Mouse (Mus musculus) heart, embryonic 12.5 days (tissue): Measurements from ENCODE around the gene Sesn2. TPM values are rescaled to one million over a fixed set of nuclear protein-coding genes. Genes with fewer than 3 reads are reported as not detected.

Experiments
- ATAC-seq: fragments of 200-750 bp; cut with Nextera tagmentation; 2 replicates; pipeline ENCODE4 v1.8.0; 2017; ENCODE audit warnings: moderate TSS enrichment, moderate library complexity; ENCODE audit not compliant: insufficient number of reproducible peaks, low FRiP score
- H3K27ac ChIP-seq: fragments of 300-500 bp; sonication (generic); 2 replicates; pipeline ENCODE4 v1.5.1; 2016; ENCODE audit warnings: mild to moderate bottlenecking, moderate library complexity; ENCODE audit not compliant: poor library complexity, severe bottlenecking
- H3K27me3 ChIP-seq: fragments of 300-500 bp; sonication (generic); replicated peaks from 2 replicates; pipeline ENCODE4 v1.6.1; 2016; ENCODE audit warnings: mild to moderate bottlenecking, moderate library complexity
- H3K36me3 ChIP-seq: fragments of 300-500 bp; sonication (generic); 2 replicates; pipeline ENCODE4 v1.6.1; 2016; ENCODE audit warnings: mild to moderate bottlenecking, moderate library complexity
- H3K4me1 ChIP-seq: fragments of 300-500 bp; sonication (generic); replicated peaks from 2 replicates; pipeline ENCODE4 v1.6.1; 2016; ENCODE audit warnings: mild to moderate bottlenecking
- H3K4me2 ChIP-seq: fragments of 300-500 bp; sonication (generic); 2 replicates; pipeline ENCODE4 v1.6.1; 2016; ENCODE audit warnings: mild to moderate bottlenecking, moderate library complexity
- H3K4me3 ChIP-seq: fragments of 300-500 bp; sonication (generic); 2 replicates; pipeline ENCODE4 v1.5.1; 2016; ENCODE audit warnings: mild to moderate bottlenecking
- H3K9ac ChIP-seq: fragments of 300-500 bp; sonication (generic); 2 replicates; pipeline ENCODE4 v1.6.1; 2016; ENCODE audit warnings: mild to moderate bottlenecking, moderate library complexity
- H3K9me3 ChIP-seq: fragments of 300-500 bp; sonication (generic); replicated peaks from 2 replicates; pipeline ENCODE4 v1.6.1; 2016; ENCODE audit warnings: mild to moderate bottlenecking, moderate library complexity
- WGBS: fragments of 180-500 bp; shearing (Covaris S2); methylation state at CpG from one replicate; pipeline ENCODE4 v1.1.7; 2016; 5-methylcytosine and 5-hydroxymethylcytosine counted together
- polyA plus RNA-seq: library from polyadenylated mRNA; unstranded; fragments of >200 nt; fragmentation: Nextera tagmentation; extraction: Ambion mirVana; gene quantifications from 2 replicates; pipeline ENCODE4 v1.2.1, GENCODE M21; 2016

The Sesn2 gene
- polyA plus RNA-seq, 1 experiment from 2014 or later, result 10.5 TPM

GRCm38 (mm10) chr4:132513395-132514273, 3.3 kb upstream of the Sesn2 start:
- whole genome bisulfite sequencing, result 39% methylated on average over 14 of the region's 14 CpGs

GRCm38 (mm10) chr4:132512080-132512479, 1.8 kb upstream of the Sesn2 start:
- Histone ChIP-seq H3K9ac (no peak overlapping the region), H3K4me2 (no peak overlapping the region), H3K9me3 (no peaks in the 10 kb centered on the region), H3K36me3 (no peaks in the 10 kb centered on the region), H3K4me1 (peaks cover 29% of the 10 kb centered on the region), H3K27ac (no peak overlapping the region), H3K27me3 (no peaks in the 10 kb centered on the region), H3K4me3 (no peak overlapping the region)
- no peak for ATAC-seq
- WGBS, result 64% methylated on average over 3 of the region's 3 CpGs

More at GRCm38 (mm10) chr4:132513395-132514273, 3.3 kb upstream of the Sesn2 start:
- Histone ChIP-seq H3K9me3 (no peaks in the 10 kb centered on the region), H3K4me2 (peak overlapping the region; percentile 2; the same call in 1 of the 2 replicates), H3K27ac (no peak overlapping the region), H3K9ac (no peak overlapping the region), H3K36me3 (no peaks in the 10 kb centered on the region), H3K4me3 (no peak overlapping the region), H3K27me3 (no peaks in the 10 kb centered on the region), H3K4me1 (peaks cover 16% of the 10 kb centered on the region)
- no peak for ATAC-seq

GRCm38 (mm10) chr4:132509621-132510296, 542 bp downstream of the Sesn2 start:
- no peaks in the 10 kb centered on the region for H3K27me3 ChIP-seq
- ATAC-seq, result peak; percentile 68
- peaks cover 39% of the 10 kb centered on the region for H3K4me1 ChIP-seq
- H3K9me3 ChIP-seq, result no peaks in the 10 kb centered on the region
- H3K4me2 ChIP-seq, result peak overlapping the region; percentile 76
- H3K4me3 ChIP-seq, result peak overlapping the region; percentile 85
- H3K27ac ChIP-seq, result peak overlapping the region; percentile 74
- peak overlapping the region; percentile 83 for H3K9ac ChIP-seq
- under 1% methylated on average over 52 of the region's 52 CpGs for WGBS
- no peaks in the 10 kb centered on the region for H3K36me3 ChIP-seq

GRCm38 (mm10) chr4:132507210-132507609, 3.1 kb downstream of the Sesn2 start:
- no peaks in the 10 kb centered on the region for H3K27me3 ChIP-seq
- no peak for ATAC-seq
- H3K27ac ChIP-seq, result no peak overlapping the region
- H3K36me3 ChIP-seq, result no peaks in the 10 kb centered on the region
- 38% methylated on average over 2 of the region's 2 CpGs for WGBS
- peak overlapping the region; percentile 29; the same call in 1 of the 2 replicates for H3K9ac ChIP-seq
- H3K4me1 ChIP-seq, result peaks cover 29% of the 10 kb centered on the region
- no peak overlapping the region for H3K4me2 ChIP-seq
- H3K4me3 ChIP-seq, result no peak overlapping the region
- no peaks in the 10 kb centered on the region for H3K9me3 ChIP-seq

GRCm38 (mm10) chr4:132506250-132506649, 4.1 kb downstream of the Sesn2 start:
- H3K9me3 ChIP-seq, result no peaks in the 10 kb centered on the region
- H3K27me3 ChIP-seq, result no peaks in the 10 kb centered on the region
- no peak overlapping the region for H3K9ac ChIP-seq
- no peaks in the 10 kb centered on the region for H3K36me3 ChIP-seq
- no peak for ATAC-seq
- peaks cover 29% of the 10 kb centered on the region for H3K4me1 ChIP-seq
- H3K4me2 ChIP-seq, result no peak overlapping the region
- WGBS, result 79% methylated on average over 6 of the region's 6 CpGs
- no peak overlapping the region for H3K4me3 ChIP-seq
- H3K27ac ChIP-seq, result no peak overlapping the region

- Histone ChIP-seq H3K36me3 (peaks cover 3% of the 10 kb centered on the region; the same call in 1 of the 2 replicates), H3K4me3 (no peak overlapping the region), H3K4me1 (peaks cover 29% of the 10 kb centered on the region), H3K27ac (no peak overlapping the region), H3K9ac (no peak overlapping the region), H3K9me3 (no peaks in the 10 kb centered on the region), H3K27me3 (no peaks in the 10 kb centered on the region), H3K4me2 (no peak overlapping the region)
- ATAC-seq, result no peak
- 62% methylated on average over 10 of the region's 10 CpGs for WGBS
Observed at GRCm38 (mm10) chr4:132505800-132506199, 4.5 kb downstream of the Sesn2 start.

GRCm38 (mm10) chr4:132505034-132505738, 5.1 kb downstream of the Sesn2 start:
- WGBS, result 53% methylated on average over 6 of the region's 6 CpGs
- Histone ChIP-seq H3K9ac (no peak overlapping the region), H3K4me3 (no peak overlapping the region), H3K27me3 (no peaks in the 10 kb centered on the region), H3K27ac (no peak overlapping the region), H3K4me2 (no peak overlapping the region), H3K36me3 (peaks cover 6% of the 10 kb centered on the region; the same call in 1 of the 2 replicates), H3K4me1 (peaks cover 29% of the 10 kb centered on the region), H3K9me3 (no peaks in the 10 kb centered on the region)
- no peak for ATAC-seq

- H3K9ac ChIP-seq, result no peak overlapping the region
- H3K4me2 ChIP-seq, result no peak overlapping the region
- H3K4me3 ChIP-seq, result no peak overlapping the region
- no peak for ATAC-seq
- no peaks in the 10 kb centered on the region for H3K9me3 ChIP-seq
- 73% methylated on average over 11 of the region's 11 CpGs for WGBS
- H3K27ac ChIP-seq, result no peak overlapping the region
- H3K4me1 ChIP-seq, result peaks cover 21% of the 10 kb centered on the region
- no peaks in the 10 kb centered on the region for H3K27me3 ChIP-seq
- H3K36me3 ChIP-seq, result peaks cover 20% of the 10 kb centered on the region
Observed at GRCm38 (mm10) chr4:132503344-132503743, 7.0 kb downstream of the Sesn2 start.

- ATAC-seq, result no peak
- H3K4me1 ChIP-seq, result peaks cover 9% of the 10 kb centered on the region
- H3K9ac ChIP-seq, result no peak overlapping the region
- no peak overlapping the region for H3K4me2 ChIP-seq
- peaks cover 35% of the 10 kb centered on the region for H3K36me3 ChIP-seq
- H3K4me3 ChIP-seq, result no peak overlapping the region
- H3K27ac ChIP-seq, result no peak overlapping the region
- no peaks in the 10 kb centered on the region for H3K9me3 ChIP-seq
- 94% methylated on average over 6 of the region's 6 CpGs for whole genome bisulfite sequencing
- H3K27me3 ChIP-seq, result no peaks in the 10 kb centered on the region
Observed at GRCm38 (mm10) chr4:132501639-132502038, 8.7 kb downstream of the Sesn2 start.

GRCm38 (mm10) chr4:132494271-132494918, 15.9 kb downstream of the Sesn2 start:
- peaks cover 17% of the 10 kb centered on the region for H3K4me1 ChIP-seq
- 81% methylated on average over 20 of the region's 20 CpGs for WGBS
- H3K4me3 ChIP-seq, result no peak overlapping the region
- no peak overlapping the region for H3K27ac ChIP-seq
- H3K9me3 ChIP-seq, result no peaks in the 10 kb centered on the region
- H3K36me3 ChIP-seq, result peaks cover 65% of the 10 kb centered on the region
- H3K9ac ChIP-seq, result no peak overlapping the region
- no peak overlapping the region for H3K4me2 ChIP-seq
- ATAC-seq, result no peak
- no peaks in the 10 kb centered on the region for H3K27me3 ChIP-seq
